Mouse (Mus musculus): ENCODE data around the gene Sp110. TPM values are rescaled to one million over a fixed set of nuclear protein-coding genes. Genes with fewer than 3 reads are reported as not detected.

Gene Sp110
- total RNA-seq (2023): 145 TPM

GRCm38 (mm10) chr1:85598271-85599012, at the start of gene Sp110:
Gene Sp110, minus strand, starts transcription at chr1:85598817.

GRCm38 (mm10) chr1:85600078-85600477, 1.5 kb upstream of the Sp110 start, which contains the start of gene Sp140:
Gene Sp140, plus strand, starts transcription at chr1:85600378.

GRCm38 (mm10) chr1:85575376-85575775, 23.2 kb downstream of the Sp110 start, which contains the start of gene G530012D18Rik:
Gene G530012D18Rik, plus strand, starts transcription at chr1:85575676.

Other genes with a start within 250 kb of the Sp110 start
- gene G530012D18Rik, start 23.1 kb downstream of the Sp110 start, total RNA-seq (2023): not detected
- 52.8 TPM for gene Sp140, start 1.6 kb upstream of the Sp110 start, total RNA-seq (2023)
- gene Sp100, start 51.2 kb upstream of the Sp110 start, total RNA-seq (2023): 633 TPM
- gene A630001G21Rik, start 179.8 kb upstream of the Sp110 start, total RNA-seq (2023): 27.8 TPM
- gene Cab39, start 194.6 kb upstream of the Sp110 start, total RNA-seq (2023): 126 TPM